Mouse (Mus musculus): ENCODE measurements around the gene Ngly1. TPM values are rescaled to one million over a fixed set of nuclear protein-coding genes. Genes with fewer than 3 reads are reported as not detected.

Ngly1 gene
- total and polyA plus RNA-seq, 3 experiments = 17.0 to 37.5 (median 21.7) TPM

DNA sequence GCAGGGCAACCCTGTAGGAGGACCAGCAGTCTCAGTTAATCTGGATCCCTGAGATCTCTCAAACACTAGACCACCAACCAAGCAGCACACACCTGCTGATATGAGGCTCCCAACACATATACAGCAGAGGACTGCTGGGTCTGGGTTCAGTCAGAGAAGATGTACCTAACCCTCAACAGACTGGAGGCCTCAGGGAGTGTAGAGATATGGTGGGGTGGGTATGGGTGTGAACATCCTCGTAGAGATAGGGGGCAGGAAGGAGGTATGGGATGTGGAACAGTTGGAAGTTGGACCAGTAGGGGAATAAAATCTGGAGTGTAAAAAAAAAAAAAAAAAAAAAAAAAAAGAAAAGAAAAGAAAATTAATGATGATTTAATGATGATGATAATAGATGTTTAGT, 110.6 kb downstream of the Ngly1 start:
- no peak overlapping the region for H3K4me3 ChIP-seq (replicated peaks in 1 of 3; ENCODE audit: low read depth in 2 of 3, low read length in 2 of 3, poor library complexity in 1 of 3)
- dilution Hi-C loops (cut with MboI; ENCODE audit: extremely low pct_ligation_motif_present, extremely low pct_unique_long_range_greater_than_20kb, low sequenced_read_pairs) (no loop called here), in situ Hi-C loops (cut with MboI; ENCODE audit: low pct_ligation_motif_present, low pct_unique_long_range_greater_than_20kb, low sequenced_read_pairs) (loop anchor here (10.0 kb wide), 1 partner anchor 115 kb away; the partner anchor contains the start of genes Ngly1 and Oxsm)
- H3K9me3 ChIP-seq (replicated peaks; ENCODE audit: low read length) = no peaks in the 10 kb centered on the region
- peaks cover 0 to 5% of the 10 kb centered on the region in 2 experiments; a peak in 2 of 4 replicates for H3K4me1 ChIP-seq (ENCODE audit: control insufficient read depth in 1 of 2, insufficient read depth in 2 of 2)
- TF ChIP-seq CHD2 (IDR thresholded peaks at IDR 0.05; ENCODE audit: low read length) = no peak
- no peak for TF ChIP-seq SMC3 (IDR thresholded peaks at IDR 0.05; ENCODE audit: low read depth, low read length)
- TF ChIP-seq POLR2A (IDR thresholded peaks at IDR 0.05; ENCODE audit: low read depth, low read length) = no peak
- no peak for TF ChIP-seq MAFK (IDR thresholded peaks at IDR 0.05; ENCODE audit: insufficient replicate concordance, low read length)
- no peak for TF ChIP-seq MEF2A (IDR thresholded peaks at IDR 0.05; ENCODE audit: borderline replicate concordance, low read depth, low read length)
- no peak for TF ChIP-seq NRF1 (IDR thresholded peaks at IDR 0.05; ENCODE audit: low read depth, low read length)
- TF ChIP-seq UBTF (IDR thresholded peaks at IDR 0.05; ENCODE audit: low read depth, low read length) = no peak
- no peak for TF ChIP-seq PAX5 (IDR thresholded peaks at IDR 0.05; ENCODE audit: low read length)
- no peak for TF ChIP-seq E2F4 (IDR thresholded peaks at IDR 0.05; ENCODE audit: insufficient replicate concordance, low read depth, low read length)
- TF ChIP-seq TBP (conservative IDR thresholded peaks at IDR 0.05; ENCODE audit: low read depth, low read length) = no peak
- TF ChIP-seq ZKSCAN1 (IDR thresholded peaks at IDR 0.05; ENCODE audit: borderline replicate concordance, low read depth, low read length) = no peak
- TF ChIP-seq BHLHE40 (IDR thresholded peaks at IDR 0.05; ENCODE audit: low read depth, low read length) = no peak
- no peaks in the 10 kb centered on the region for H3K79me2 ChIP-seq (replicated peaks; ENCODE audit: control insufficient read depth, extremely low read depth, insufficient read depth, poor library complexity, severe bottlenecking)
- no peak overlapping the region for H3K27ac ChIP-seq (ENCODE audit: insufficient read depth, low read depth)
- DNase-seq (ENCODE audit: extremely low read depth) = no peak
- H3K36me3 ChIP-seq (replicated peaks in 1 of 2; ENCODE audit: control insufficient read depth in 1 of 2, insufficient read depth in 1 of 2, low read length in 1 of 2) = no peaks in the 10 kb centered on the region
- H3K27me3 ChIP-seq (replicated peaks) = no peaks in the 10 kb centered on the region
- no peak overlapping the region for H3K4me2 ChIP-seq (ENCODE audit: insufficient read depth, low read depth, poor library complexity, severe bottlenecking)
- no peak overlapping the region for H3K9ac ChIP-seq (ENCODE audit: insufficient read depth, low read depth)

Other genes with a start within 250 kb of the Ngly1 start
- 10.6 and 10.8 TPM in 2 replicates for gene Oxsm, start 528 bp downstream of the Ngly1 start, total RNA-seq (2012; rRNA removed)
- gene Oxsm, start 528 bp downstream of the Ngly1 start, total RNA-seq (2014; rRNA removed) = 6.4 and 6.6 TPM in 2 replicates
- 8.7 TPM in 2 replicates for gene Oxsm, start 528 bp downstream of the Ngly1 start, polyA plus RNA-seq (2012; ENCODE audit: insufficient read length, low read depth)
- 30.5 and 32.4 TPM in 2 replicates for gene Top2b, start 115.9 kb downstream of the Ngly1 start, total RNA-seq (2012; rRNA removed)
- 62.4 and 67.4 TPM in 2 replicates for gene Top2b, start 115.9 kb downstream of the Ngly1 start, total RNA-seq (2014; rRNA removed)
- 74.0 and 77.9 TPM in 2 replicates for gene Top2b, start 115.9 kb downstream of the Ngly1 start, polyA plus RNA-seq (2012; ENCODE audit: insufficient read length, low read depth)